ENCODE assay signal across 30 mouse cellular contexts in the genomic region with DNA sequence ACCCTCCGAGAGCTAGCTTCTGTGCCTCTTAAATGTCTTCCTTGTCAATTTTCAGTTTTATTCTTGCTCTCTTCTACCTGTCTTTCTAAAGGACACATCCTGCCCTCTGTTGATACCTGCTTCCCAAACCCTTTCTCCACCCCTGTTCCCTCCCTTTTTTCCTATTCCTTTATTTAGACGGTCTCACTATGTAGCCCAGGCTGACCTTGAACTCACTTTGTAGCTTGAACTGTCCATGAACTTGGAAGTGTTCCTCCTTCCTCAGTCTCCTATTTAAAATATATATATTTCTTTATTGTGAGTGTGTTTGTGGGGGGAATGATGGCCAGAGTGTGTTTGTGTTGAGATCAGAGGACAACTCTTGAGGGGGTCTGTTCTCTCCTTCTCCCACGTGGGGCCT. TPM values are rescaled to one million over a fixed set of nuclear protein-coding genes. Genes with fewer than 3 reads are reported as not detected.
"Had no signal": no experiment of that assay in that cellular context is flagged by ENCODE, and none has a peak within 500 bp of the region (broad histone marks: within the 10 kb centered on the region; RNA-seq: fewer than 3 reads in every experiment).

No protein-coding gene starts in this region.

- H3K9me3 ChIP-seq: heart, embryonic 15.5 days; hindbrain, embryonic 13.5 days; hindbrain, embryonic 15.5 days; kidney, embryonic 15.5 days; limb, embryonic 10.5 days; limb, embryonic 12.5 days; liver, embryonic 13.5 days; liver, embryonic 15.5 days had no signal

- H3K4me3 ChIP-seq: gastrocnemius, adult 2 months; heart, embryonic 13.5 days; heart, embryonic 15.5 days; hindbrain, embryonic 13.5 days; hindbrain, embryonic 15.5 days; kidney, embryonic 15.5 days; limb, embryonic 10.5 days; limb, embryonic 12.5 days; liver, embryonic 13.5 days; liver, embryonic 15.5 days had no signal

- H3K4me1 ChIP-seq: heart, embryonic 13.5 days; heart, embryonic 15.5 days; liver, embryonic 13.5 days; liver, embryonic 15.5 days had no signal

- DNase-seq: gastrocnemius, adult 2 months; gastrocnemius, postnatal 10 days; gastrocnemius, postnatal 25 days; heart, adult 18-20 months; heart, postnatal 14 days; heart, postnatal 36 days; kidney, adult 11 months; kidney, postnatal 14 days; kidney, postnatal 36 days; layer of hippocampus, postnatal 36 days; liver; liver, embryonic 13.5 days; liver, postnatal 0 days had no signal

- H3K27me3 ChIP-seq: heart, embryonic 13.5 days; heart, embryonic 15.5 days; hindbrain, embryonic 13.5 days; hindbrain, embryonic 15.5 days; kidney, embryonic 15.5 days; limb, embryonic 12.5 days; liver, embryonic 13.5 days; liver, embryonic 15.5 days had no signal

- H3K36me3 ChIP-seq: heart, embryonic 13.5 days; heart, embryonic 15.5 days; hindbrain, embryonic 13.5 days; hindbrain, embryonic 15.5 days; kidney, embryonic 15.5 days; limb, embryonic 10.5 days; limb, embryonic 12.5 days; liver, embryonic 13.5 days; liver, embryonic 15.5 days had no signal

- H3K27ac ChIP-seq: gastrocnemius, adult 2 months; heart, embryonic 13.5 days; heart, embryonic 15.5 days; hindbrain, embryonic 13.5 days; hindbrain, embryonic 15.5 days; hindbrain, postnatal 0 days; kidney, embryonic 15.5 days; kidney, postnatal 0 days; limb, embryonic 10.5 days; limb, embryonic 12.5 days; liver, embryonic 13.5 days; liver, embryonic 15.5 days had no signal

RNA-seq across cellular contexts. Expression of a gene that starts 25.0 kb away (rescaled TPM):
- total RNA-seq: gastrocnemius, adult 2 months; gastrocnemius, postnatal 25 days; heart, postnatal 36 days had no signal

RNA-seq across cellular contexts. Expression of a gene that starts 53.6 kb away (rescaled TPM):
- total RNA-seq: granulocyte monocyte progenitor cell, adult 5-6 weeks; hematopoietic stem cell, adult 5-6 weeks; hindbrain, postnatal 0 days; layer of hippocampus, adult 18-20 months; left cerebral cortex, adult 18-20 months; left cerebral cortex, postnatal 10 days; left cerebral cortex, postnatal 25 days had no signal
- polyA plus RNA-seq: intestine, embryonic 14.5 days; kidney, postnatal 0 days had no signal
